Mouse (Mus musculus) liver, embryonic 16.5 days (tissue): ENCODE measurements around the gene Ctdspl2. TPM values are rescaled to one million over a fixed set of nuclear protein-coding genes. Genes with fewer than 3 reads are reported as not detected.
"Not testable (repeated sequence)": the region's sequence is repeated elsewhere in the genome, so short reads cannot be mapped to it uniquely, and the experiment has no call there.

Experiments used
- ATAC-seq: fragments of 200-750 bp; cut with Nextera tagmentation; 2 replicates; pipeline ENCODE4 v1.8.0; 2017; ENCODE audit warnings: low read depth, mild to moderate bottlenecking, moderate number of reproducible peaks, moderate library complexity
- H3K27ac ChIP-seq: fragments of 300-500 bp; sonication (generic); 2 replicates; pipeline ENCODE4 v1.5.1; 2014; ENCODE audit warnings: mild to moderate bottlenecking, low read length
- H3K27me3 ChIP-seq: fragments of 300-500 bp; sonication (generic); 2 replicates; pipeline ENCODE4 v1.6.1; 2014; ENCODE audit warnings: low read depth, low read length, mixed read lengths; ENCODE audit not compliant: control insufficient read depth, insufficient read depth
- H3K36me3 ChIP-seq: fragments of 300-500 bp; sonication (generic); 2 replicates; pipeline ENCODE4 v1.6.1; 2014; ENCODE audit warnings: mild to moderate bottlenecking; ENCODE audit not compliant: control insufficient read depth, insufficient read depth
- H3K4me1 ChIP-seq: fragments of 300-500 bp; sonication (generic); 2 replicates; pipeline ENCODE4 v1.6.1; 2014; ENCODE audit warnings: low read depth, low read length, mixed read lengths; ENCODE audit not compliant: control insufficient read depth
- H3K4me2 ChIP-seq: fragments of 300-500 bp; sonication (generic); 2 replicates; pipeline ENCODE4 v1.6.1; 2014; ENCODE audit warnings: low read depth, low read length, mixed read lengths
- H3K4me3 ChIP-seq: fragments of 300-500 bp; sonication (generic); 2 replicates; pipeline ENCODE4 v1.5.1; 2014; ENCODE audit warnings: low read depth, mild to moderate bottlenecking, low read length
- H3K9ac ChIP-seq: fragments of 300-500 bp; sonication (generic); 2 replicates; pipeline ENCODE4 v1.6.1; 2014; ENCODE audit warnings: low read depth, low read length
- H3K9me3 ChIP-seq: fragments of 300-500 bp; sonication (generic); replicated peaks from 2 replicates; pipeline ENCODE4 v1.6.1; 2016; ENCODE audit warnings: low read length; ENCODE audit not compliant: control insufficient read depth
- WGBS: fragments of 180-500 bp; shearing (Covaris S2); extraction: QIAGEN DNeasy Blood & Tissue Kit; methylation state at CpG from one replicate; pipeline ENCODE4 v1.1.7; 2014; ENCODE audit not compliant: insufficient replicate concordance; 5-methylcytosine and 5-hydroxymethylcytosine counted together
- polyA plus RNA-seq: library from polyadenylated mRNA; unstranded; fragments of >200 nt; fragmentation: Nextera tagmentation; extraction: Ambion mirVana; gene quantifications from 2 replicates; pipeline ENCODE4 v1.2.1, GENCODE M21; 2015

Gene Ctdspl2
- polyA plus RNA-seq, 1 experiment from 2014 or later = 16.9 TPM

GRCm38 (mm10) chr2:121995738-121996137, 39.9 kb downstream of the Ctdspl2 start:
- 75% methylated on average over 1 of the region's 1 CpGs for WGBS
- no peak for ATAC-seq
- no peak overlapping the region for H3K4me3 ChIP-seq
- H3K4me2 ChIP-seq = no peak overlapping the region
- no peaks in the 10 kb centered on the region for H3K9me3 ChIP-seq
- H3K27me3 ChIP-seq = no peaks in the 10 kb centered on the region
- no peak overlapping the region for H3K9ac ChIP-seq
- H3K27ac ChIP-seq = no peak overlapping the region
- peaks cover 4% of the 10 kb centered on the region for H3K36me3 ChIP-seq
- H3K4me1 ChIP-seq = no peaks in the 10 kb centered on the region

- H3K9me3 ChIP-seq = no peaks in the 10 kb centered on the region
- H3K9ac ChIP-seq = no peak overlapping the region
- WGBS = 80% methylated on average over 3 of the region's 3 CpGs
- H3K36me3 ChIP-seq = peaks cover 12% of the 10 kb centered on the region
- no peak overlapping the region for H3K4me2 ChIP-seq
- no peak overlapping the region for H3K27ac ChIP-seq
- H3K4me3 ChIP-seq = no peak overlapping the region
- H3K27me3 ChIP-seq = no peaks in the 10 kb centered on the region
- ATAC-seq = no peak
- H3K4me1 ChIP-seq = no peaks in the 10 kb centered on the region
These were observed 53.0 kb downstream of the Ctdspl2 start for GRCm38 (mm10) chr2:122008832-122009231.

GRCm38 (mm10) chr2:122011441-122011840, 55.6 kb downstream of the Ctdspl2 start:
- no peak overlapping the region for H3K27ac ChIP-seq
- no peaks in the 10 kb centered on the region for H3K4me1 ChIP-seq
- 63% methylated on average over 7 of the region's 7 CpGs for WGBS
- H3K36me3 ChIP-seq = peaks cover 14% of the 10 kb centered on the region; the same call in 1 of the 2 replicates
- H3K4me2 ChIP-seq = no peak overlapping the region
- H3K9ac ChIP-seq = no peak overlapping the region
- no peaks in the 10 kb centered on the region for H3K9me3 ChIP-seq
- no peak overlapping the region for H3K4me3 ChIP-seq
- no peak for ATAC-seq
- no peaks in the 10 kb centered on the region for H3K27me3 ChIP-seq

- no peak overlapping the region for H3K4me2 ChIP-seq
- H3K9ac ChIP-seq = no peak overlapping the region
- 0 out of 2 replicates have a peak, but pooled peaks cover 3% of the 10 kb centered on the region for H3K36me3 ChIP-seq
- no peaks in the 10 kb centered on the region for H3K4me1 ChIP-seq
- H3K9me3 ChIP-seq = no peaks in the 10 kb centered on the region
- H3K27me3 ChIP-seq = no peaks in the 10 kb centered on the region
- H3K4me3 ChIP-seq = no peak overlapping the region
- 73% methylated on average over 1 of the region's 1 CpGs for WGBS
- no peak overlapping the region for H3K27ac ChIP-seq
- ATAC-seq = peak; percentile 65
These were observed 62.9 kb downstream of the Ctdspl2 start for GRCm38 (mm10) chr2:122018705-122019104.

GRCm38 (mm10) chr2:122022284-122022683, 66.5 kb downstream of the Ctdspl2 start:
- Histone ChIP-seq H3K36me3 (no peaks in the 10 kb centered on the region), H3K4me3 (no peak overlapping the region), H3K27me3 (no peaks in the 10 kb centered on the region), H3K4me2 (no peak overlapping the region), H3K4me1 (no peaks in the 10 kb centered on the region), H3K9ac (no peak overlapping the region), H3K27ac (no peak overlapping the region), H3K9me3 (no peaks in the 10 kb centered on the region)
- no peak for ATAC-seq
- 53% methylated on average over 2 of the region's 2 CpGs for WGBS

DNA sequence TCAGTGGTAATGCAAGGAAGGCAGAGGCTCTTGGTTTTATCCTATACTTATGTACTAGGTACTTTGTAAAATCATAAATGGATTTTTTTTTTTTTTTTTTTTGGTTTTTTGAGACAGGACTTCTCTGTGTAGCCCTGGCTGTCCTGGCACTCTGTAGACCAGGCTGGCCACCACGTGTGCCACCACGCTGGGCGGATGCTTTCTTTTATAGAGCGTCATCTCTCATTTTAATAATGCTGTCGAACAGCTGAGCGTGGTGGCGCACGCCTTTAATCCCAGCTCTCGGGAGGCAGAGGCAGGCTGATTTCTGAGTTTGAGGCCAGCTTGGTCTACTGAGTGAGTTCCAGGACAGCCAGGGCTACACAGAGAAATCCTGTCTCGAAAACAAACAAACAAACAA, 71.3 kb downstream of the Ctdspl2 start:
- H3K9ac ChIP-seq, H3K4me1 ChIP-seq, H3K27me3 ChIP-seq, H3K9me3 ChIP-seq, H3K36me3 ChIP-seq, H3K27ac ChIP-seq, ATAC-seq: not testable (repeated sequence)
- Histone ChIP-seq H3K4me3 (peak overlapping the region; percentile 98), H3K4me2 (peak overlapping the region; percentile 79)
- WGBS = 86% methylated on average over 10 of the region's 10 CpGs

GRCm38 (mm10) chr2:122027862-122028755, 72.3 kb downstream of the Ctdspl2 start, which contains the start of gene Eif3j1:
TSS of gene Eif3j1 (plus strand) at chr2:122028546.
- peak; percentile 95 for ATAC-seq
- WGBS = under 1% methylated on average over 53 of the region's 67 CpGs
- peaks cover 10% of the 10 kb centered on the region for H3K4me1 ChIP-seq

DNA sequence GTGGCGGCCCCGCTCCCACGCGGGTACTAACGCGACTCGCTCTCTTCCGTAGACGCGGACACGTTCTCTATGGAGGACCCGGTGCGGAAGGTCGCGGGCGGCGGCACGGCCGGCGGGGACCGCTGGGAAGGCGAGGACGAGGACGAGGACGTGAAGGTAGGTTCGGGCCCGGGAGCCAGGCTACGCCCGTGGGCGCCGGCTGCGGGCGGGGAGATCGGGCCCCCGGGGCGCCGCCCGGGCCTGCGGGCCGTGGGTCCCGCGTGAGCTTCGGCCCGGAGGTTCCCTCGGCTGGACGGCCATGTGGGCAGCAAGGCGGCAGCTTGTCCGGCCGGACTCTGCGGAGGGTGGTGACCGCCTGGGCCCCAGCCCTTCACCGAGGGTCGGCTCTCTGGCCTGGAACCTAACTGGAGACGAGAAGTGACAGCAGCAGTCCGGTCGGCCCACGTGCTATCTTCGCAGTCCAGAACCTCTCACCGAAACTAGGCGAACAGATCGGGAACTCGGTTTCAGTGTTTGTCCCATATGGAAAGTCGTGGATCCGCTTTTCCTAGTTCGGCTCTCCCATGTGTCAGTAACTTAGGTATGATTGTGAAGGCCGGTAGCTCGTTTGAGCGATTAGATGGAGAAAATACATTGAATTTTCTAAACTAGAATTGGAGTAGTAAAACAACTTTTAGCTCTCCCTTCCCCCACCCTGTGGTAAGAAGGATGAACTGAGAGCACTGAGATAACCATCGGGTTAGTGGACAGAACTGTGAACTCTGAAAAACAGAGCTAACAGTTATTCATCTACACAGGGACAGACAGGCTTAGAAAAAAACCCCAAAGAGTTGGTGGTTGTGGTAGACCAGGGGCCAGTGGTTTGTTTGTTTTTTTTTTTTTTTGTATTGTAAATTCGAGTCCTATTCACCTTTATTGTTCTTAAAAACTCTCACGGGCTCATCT, 73.2 kb downstream of the Ctdspl2 start:
- H3K4me3 ChIP-seq = peak overlapping the region; percentile 98
- H3K9me3 ChIP-seq = no peaks in the 10 kb centered on the region
- H3K27ac ChIP-seq = peak overlapping the region; percentile 98
- no peaks in the 10 kb centered on the region for H3K27me3 ChIP-seq
- ATAC-seq = peak; percentile 45
- peaks cover 4% of the 10 kb centered on the region for H3K36me3 ChIP-seq
- H3K4me1 ChIP-seq = peaks cover 13% of the 10 kb centered on the region
- H3K9ac ChIP-seq = peak overlapping the region; percentile 99
- under 1% methylated on average over 57 of the region's 71 CpGs for WGBS
- peak overlapping the region; percentile 73 for H3K4me2 ChIP-seq

More at GRCm38 (mm10) chr2:122027862-122028755, 72.3 kb downstream of the Ctdspl2 start, which contains the start of gene Eif3j1:
- H3K27me3 ChIP-seq = no peaks in the 10 kb centered on the region
- peak within 1 kb of the TSS; percentile 99 for H3K9ac ChIP-seq
- no peaks in the 10 kb centered on the region; the same call in none of the 2 replicates for H3K36me3 ChIP-seq
- peak within 1 kb of the TSS; percentile 79 for H3K4me2 ChIP-seq
- no peaks in the 10 kb centered on the region for H3K9me3 ChIP-seq
- H3K27ac ChIP-seq = peak within 1 kb of the TSS; percentile 98
- peak within 1 kb of the TSS; percentile 98 for H3K4me3 ChIP-seq
